Mouse (Mus musculus): ENCODE data around the gene Zfp40. TPM values are rescaled to one million over a fixed set of nuclear protein-coding genes. Genes with fewer than 3 reads are reported as not detected.
"Not testable (repeated sequence)": the region's sequence is repeated elsewhere in the genome, so short reads cannot be mapped to it uniquely, and the experiment has no call there.

Gene Zfp40
- polyA plus RNA-seq (2012; rRNA removed): 17.9 and 18.1 TPM in 2 replicates

DNA sequence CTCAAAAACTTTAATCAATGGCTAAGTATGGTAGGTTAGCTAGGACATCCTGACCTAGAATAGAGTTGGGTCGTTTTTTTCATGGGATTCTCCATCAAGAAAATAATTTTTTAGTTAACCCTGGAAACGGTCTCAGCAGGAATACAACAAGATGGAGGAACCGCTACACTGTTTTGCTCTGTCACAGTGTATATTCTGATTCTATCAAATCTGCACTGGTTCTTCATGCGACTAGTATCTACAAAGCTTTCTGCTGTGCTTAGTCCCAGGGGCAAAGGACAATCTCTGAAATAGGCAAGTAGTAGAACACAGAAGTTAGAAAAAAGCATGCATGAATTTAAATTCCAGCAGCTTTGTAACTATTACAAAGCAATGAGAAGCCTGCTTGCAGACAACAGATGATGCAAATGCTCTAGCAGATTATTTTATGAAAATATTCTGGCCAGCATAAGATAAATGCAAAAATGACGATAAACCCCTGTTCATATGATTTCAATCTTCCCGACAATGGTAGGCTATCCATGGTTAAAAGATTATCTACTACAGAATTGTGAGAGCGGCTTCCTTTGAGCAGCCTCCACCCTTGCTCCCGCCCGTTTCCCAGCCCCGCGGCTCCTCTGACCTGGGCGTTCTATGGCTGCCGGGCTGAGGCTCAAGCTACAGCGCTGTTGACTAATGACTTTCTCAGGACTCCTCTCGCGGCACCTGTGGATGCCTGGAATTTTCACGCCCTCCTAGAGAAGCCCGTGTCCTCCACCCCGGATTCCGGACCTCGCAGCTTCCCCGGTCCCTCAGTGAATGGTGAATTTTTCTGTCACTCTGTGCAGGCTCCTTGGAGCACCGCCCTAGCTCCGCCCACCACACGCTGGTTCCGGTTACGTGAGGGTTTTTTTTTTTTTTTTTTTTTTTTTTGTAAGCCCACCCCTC is at the start of gene Zfp40:
Gene Zfp40 (minus strand): TSS at position 800 of the 927 bp plus-strand sequence.
- Histone ChIP-seq H3K27ac (ENCODE audit: insufficient read depth, low read length) (peak within 1 kb of the TSS; percentile 95), H3K4me1 (ENCODE audit: control insufficient read depth, insufficient read depth, low read length) (no peaks in the 10 kb centered on the region), H3K4me3 (ENCODE audit: insufficient read depth, low read length) (peak within 1 kb of the TSS; percentile 94)
- TF ChIP-seq POLR2A (IDR thresholded peaks at IDR 0.05; ENCODE audit: extremely low read depth, insufficient read depth, low read length) (0 out of 2 replicates have a peak, but pooled peaks have one; percentile 36), CTCF (IDR thresholded peaks at IDR 0.05; ENCODE audit: extremely low read depth, insufficient read depth, low read length) (no peak)

DNA sequence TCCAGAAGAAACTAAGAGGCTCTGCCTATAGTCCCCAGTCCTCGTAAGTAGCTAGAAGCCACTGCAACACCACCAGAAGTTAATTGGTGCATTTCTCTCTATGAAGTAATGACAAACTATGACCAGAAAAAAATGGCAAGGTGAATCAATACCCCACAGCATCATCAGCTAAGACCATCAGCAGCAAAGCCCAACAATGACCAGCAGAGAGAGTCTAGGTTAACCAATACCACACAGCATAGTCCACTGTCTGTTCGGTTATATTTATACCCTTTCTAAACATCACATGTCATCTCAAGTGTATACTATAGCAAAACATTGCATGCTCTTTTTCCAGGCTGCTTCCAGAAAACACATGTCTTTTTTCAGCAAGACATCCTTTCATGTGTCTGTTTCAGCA is 25.3 kb upstream of the Zfp40 start:
- no peak for TF ChIP-seq POLR2A (IDR thresholded peaks at IDR 0.05; ENCODE audit: extremely low read depth, insufficient read depth, low read length)
- TF ChIP-seq CTCF (IDR thresholded peaks at IDR 0.05; ENCODE audit: extremely low read depth, insufficient read depth, low read length): no peak

DNA sequence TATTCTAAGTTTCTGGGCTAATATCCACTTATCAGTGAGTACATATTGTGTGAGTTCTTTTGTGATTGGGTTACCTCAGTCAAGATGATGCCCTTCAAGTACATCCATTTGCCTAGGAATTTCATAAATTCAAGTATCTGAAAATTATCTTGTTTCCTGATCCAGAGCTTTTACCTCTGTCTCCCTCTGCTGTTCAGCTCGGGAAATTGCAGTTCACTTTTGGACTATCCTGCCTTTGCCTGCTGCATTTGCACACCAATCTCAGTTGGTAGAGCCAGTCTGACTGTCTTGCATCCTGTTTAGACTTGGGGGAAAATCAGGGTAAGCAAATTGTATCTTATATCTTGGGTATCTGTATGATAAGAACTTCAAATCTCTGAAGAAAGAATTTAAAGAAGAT is 6.8 kb upstream of the Zfp40 start:
- H3K27ac ChIP-seq (ENCODE audit: insufficient read depth, low read length); H3K4me1 ChIP-seq (ENCODE audit: control insufficient read depth, insufficient read depth, low read length); H3K4me3 ChIP-seq (ENCODE audit: insufficient read depth, low read length): not testable (repeated sequence)
- TF ChIP-seq CTCF (IDR thresholded peaks at IDR 0.05; ENCODE audit: extremely low read depth, insufficient read depth, low read length): peak; percentile 42; the same call in 1 of the 2 replicates

More for the DNA sequence above, 25.3 kb upstream of the Zfp40 start:
- Histone ChIP-seq H3K27ac (ENCODE audit: insufficient read depth, low read length) (no peak overlapping the region), H3K4me1 (ENCODE audit: control insufficient read depth, insufficient read depth, low read length) (no peaks in the 10 kb centered on the region), H3K4me3 (ENCODE audit: insufficient read depth, low read length) (no peak overlapping the region)

DNA sequence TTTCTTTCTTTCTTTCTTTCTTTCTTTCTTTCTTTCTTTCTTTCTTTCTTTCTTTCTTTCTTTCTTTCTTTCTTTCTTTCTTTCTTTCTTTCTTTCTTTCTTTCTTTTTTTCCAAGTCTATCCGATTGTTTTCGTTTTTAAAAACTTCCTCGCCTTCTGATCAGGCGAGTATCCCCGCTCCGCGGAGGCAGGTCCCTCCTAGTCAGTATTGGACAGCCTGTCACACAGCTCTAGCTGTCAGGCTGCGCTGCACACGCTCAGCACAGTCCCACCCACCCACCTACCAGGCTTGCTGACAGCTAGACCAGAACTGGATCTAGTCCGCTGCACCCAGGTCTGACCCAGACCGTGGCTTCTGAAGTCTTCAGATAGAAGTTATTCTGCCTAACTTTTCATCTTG is 389 bp upstream of the Zfp40 start:
- peak overlapping the region; percentile 94 for H3K4me3 ChIP-seq (ENCODE audit: insufficient read depth, low read length)
- TF ChIP-seq CTCF (IDR thresholded peaks at IDR 0.05; ENCODE audit: extremely low read depth, insufficient read depth, low read length): no peak
- no peak for TF ChIP-seq POLR2A (IDR thresholded peaks at IDR 0.05; ENCODE audit: extremely low read depth, insufficient read depth, low read length)
- H3K27ac ChIP-seq (ENCODE audit: insufficient read depth, low read length): no peak overlapping the region
- H3K4me1 ChIP-seq (ENCODE audit: control insufficient read depth, insufficient read depth, low read length): no peaks in the 10 kb centered on the region

- Histone ChIP-seq H3K4me1 (ENCODE audit: control insufficient read depth, insufficient read depth, low read length) (no peaks in the 10 kb centered on the region), H3K4me3 (ENCODE audit: insufficient read depth, low read length) (no peak overlapping the region), H3K27ac (ENCODE audit: insufficient read depth, low read length) (no peak overlapping the region)
- TF ChIP-seq CTCF (IDR thresholded peaks at IDR 0.05; ENCODE audit: extremely low read depth, insufficient read depth, low read length) (no peak), POLR2A (IDR thresholded peaks at IDR 0.05; ENCODE audit: extremely low read depth, insufficient read depth, low read length) (no peak)
Measured at GRCm38 (mm10) chr17:23187680-23188079, 5.4 kb downstream of the Zfp40 start.

Other genes starting within 250 kb of the Zfp40 start
- gene Vmn2r-ps130, start 132.1 kb downstream of the Zfp40 start, polyA plus RNA-seq (2012; rRNA removed): not detected in 2 replicates
- not detected in 2 replicates for gene Vmn2r114, start 119.3 kb upstream of the Zfp40 start, polyA plus RNA-seq (2012; rRNA removed)
- under 0.01 TPM in 1 of 2 replicates, not detected in the other for gene Vmn2r115, start 150.5 kb upstream of the Zfp40 start, polyA plus RNA-seq (2012; rRNA removed)
- gene Vmn2r116, start 191.4 kb upstream of the Zfp40 start, polyA plus RNA-seq (2012; rRNA removed): not detected in 2 replicates